Mouse (Mus musculus) hindlimb bud, embryonic 11.5 days (tissue): ENCODE measurements around the gene Mgat4a.

Source experiments
- DNase-seq: peaks from one replicate; pipeline ENCODE4 v3.0.0-alpha.2; 2012; ENCODE audit warnings: low read depth, low spot score; ENCODE audit errors: extremely low spot score

Mgat4a gene

DNA sequence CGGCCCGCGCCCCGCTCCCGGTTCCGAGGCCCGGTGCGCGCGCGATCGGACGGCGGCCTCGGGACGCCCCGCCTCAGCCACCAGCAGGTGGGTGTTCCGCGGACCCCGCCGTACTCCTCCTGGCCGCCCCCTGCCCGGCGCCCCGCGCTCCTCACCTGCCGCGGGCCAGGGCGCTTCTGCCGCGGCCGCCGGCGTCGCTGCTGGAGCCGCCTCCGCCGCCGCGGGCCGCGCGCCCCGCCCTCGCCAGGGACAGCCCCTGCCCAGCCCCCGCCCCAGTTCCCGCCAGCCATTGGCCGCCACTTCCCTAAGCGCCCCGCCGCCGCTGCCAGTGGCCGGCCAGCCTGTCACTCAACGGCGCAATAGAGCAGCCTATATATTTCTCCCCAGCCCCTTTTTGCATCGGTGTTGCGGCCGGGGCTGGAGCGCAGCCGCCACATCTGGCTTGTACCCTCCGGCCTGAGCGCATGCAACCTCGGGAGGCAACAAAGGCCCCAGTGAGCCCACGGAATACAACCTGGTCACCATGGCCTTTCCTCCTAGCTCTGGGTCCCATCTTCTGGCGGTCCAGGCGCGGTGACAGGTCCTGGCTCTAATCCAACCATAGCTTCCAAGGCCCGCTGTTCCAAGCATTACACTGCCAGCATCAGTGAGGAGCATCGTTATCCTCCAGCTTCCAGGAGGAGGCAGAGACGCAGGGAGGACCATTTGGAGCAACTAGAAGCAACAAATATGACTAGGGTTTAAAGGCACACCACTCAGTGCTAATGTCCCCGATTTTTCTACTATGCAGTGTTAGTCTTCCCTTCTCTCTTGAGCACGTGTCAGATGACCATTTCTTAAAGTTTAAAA, at the start of gene Mgat4a:
Mgat4a (minus strand) TSS at position 207 of the 849 bp plus-strand sequence.
- DNase-seq = peak; percentile 33

GRCm38 (mm10) chr1:37585809-37586480, 45.1 kb upstream of the Mgat4a start:
- no peak for DNase-seq

DNA sequence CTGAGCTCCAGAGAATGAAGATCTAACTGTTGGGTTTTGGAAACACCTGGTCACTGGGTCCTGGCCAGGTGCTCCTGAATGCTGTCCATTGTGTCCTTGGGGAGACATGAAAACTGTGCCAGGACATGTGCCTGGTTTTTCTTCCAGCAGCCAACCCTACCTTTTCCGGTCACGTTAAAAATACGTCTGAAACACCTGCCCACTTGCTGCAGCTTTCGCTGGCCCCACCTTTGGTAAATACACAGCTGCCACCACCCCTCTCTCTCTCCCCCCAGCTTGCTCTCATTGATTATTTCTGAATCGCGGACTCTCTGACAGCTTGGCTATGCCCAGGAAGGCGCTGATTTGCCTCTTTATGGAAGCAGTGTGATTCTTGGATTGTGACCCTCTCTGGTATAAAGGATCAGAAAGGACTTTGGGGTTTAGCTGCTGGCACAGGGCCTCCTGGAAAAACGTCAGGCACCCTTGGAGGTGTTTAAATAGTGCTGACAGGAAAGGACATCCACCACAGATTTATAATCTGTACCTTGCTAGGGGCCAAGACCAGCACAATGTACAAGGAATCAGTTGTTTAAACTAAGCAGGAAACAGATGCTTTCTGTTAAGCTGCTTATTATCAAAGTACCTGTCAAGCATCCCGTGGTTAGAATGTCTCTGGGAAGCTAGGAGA, 43.1 kb upstream of the Mgat4a start:
- no peak for DNase-seq

DNA sequence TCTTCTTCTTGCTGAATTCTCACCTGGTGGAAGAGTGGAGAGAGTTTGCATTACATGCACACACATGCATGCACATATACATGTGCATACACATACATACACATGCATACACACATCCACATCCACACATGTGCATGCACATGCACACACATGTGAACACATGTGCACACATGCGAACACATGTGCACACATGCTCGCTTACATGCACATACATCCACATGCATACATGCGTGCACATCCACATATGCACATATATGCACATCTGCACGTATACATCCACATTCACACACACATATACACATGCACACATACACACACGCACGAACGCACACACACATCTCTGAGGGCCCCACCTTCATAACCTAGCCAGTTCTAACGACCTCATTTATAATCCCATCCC, 42.4 kb upstream of the Mgat4a start:
- DNase-seq = no peak

- no peak for DNase-seq
Observed at GRCm38 (mm10) chr1:37579686-37580085, 38.9 kb upstream of the Mgat4a start.

DNA sequence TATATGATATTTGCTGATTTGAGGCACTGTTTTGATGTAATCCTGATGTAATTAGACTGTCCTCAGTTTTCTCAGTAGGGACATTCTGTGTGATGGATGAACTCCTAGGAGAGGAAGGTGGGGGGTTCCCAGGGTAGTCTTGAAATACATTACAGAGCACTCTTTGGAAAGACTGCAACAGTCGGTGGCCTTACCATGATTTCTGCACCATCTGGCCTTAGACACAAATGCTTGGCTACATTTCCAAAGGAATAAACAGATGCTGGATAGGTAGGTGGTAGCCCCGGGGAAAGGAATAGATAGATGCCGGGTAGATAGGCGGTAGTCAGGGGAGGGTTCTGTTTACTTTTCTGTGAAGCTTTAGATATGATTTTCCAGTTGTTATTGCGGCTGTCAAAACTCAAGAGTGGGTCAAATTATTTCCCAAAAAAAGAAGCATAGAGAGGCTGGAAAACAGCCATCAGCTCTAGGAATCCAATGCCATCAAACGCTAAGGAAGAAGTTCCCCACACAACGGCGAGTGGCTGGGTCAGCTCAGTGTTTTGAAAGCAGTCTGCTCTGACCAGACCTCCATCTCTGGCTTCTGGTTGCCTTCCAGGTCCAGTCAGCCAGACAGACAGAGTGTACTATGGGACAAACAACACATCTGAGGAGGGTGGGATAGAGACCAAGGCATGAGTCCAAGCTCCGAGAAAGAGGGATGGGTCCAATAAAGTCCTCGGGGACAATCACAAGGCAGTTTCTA, 31.9 kb upstream of the Mgat4a start:
- DNase-seq = no peak

- DNase-seq = no peak
Observed at GRCm38 (mm10) chr1:37568379-37568778, 27.6 kb upstream of the Mgat4a start.

DNA sequence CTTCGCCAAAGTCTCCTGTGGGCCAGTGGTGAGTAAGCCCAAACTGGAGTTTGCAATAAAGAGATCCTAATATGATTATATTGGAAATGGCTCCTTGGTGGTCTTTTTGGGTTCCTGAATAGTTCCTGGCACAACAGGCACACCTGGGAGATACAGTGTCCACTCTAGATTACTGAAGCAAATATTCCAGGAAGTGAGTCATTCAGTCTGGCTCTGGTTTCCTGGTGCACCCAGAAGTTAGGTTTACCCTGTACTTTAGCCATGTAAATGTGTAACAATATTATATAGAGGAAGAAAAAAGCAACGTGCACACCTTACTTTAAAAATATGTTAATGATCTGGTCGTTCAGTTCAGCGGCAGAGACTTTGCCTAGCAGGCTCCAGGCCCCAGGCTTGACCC, 25.9 kb upstream of the Mgat4a start:
- no peak for DNase-seq

DNA sequence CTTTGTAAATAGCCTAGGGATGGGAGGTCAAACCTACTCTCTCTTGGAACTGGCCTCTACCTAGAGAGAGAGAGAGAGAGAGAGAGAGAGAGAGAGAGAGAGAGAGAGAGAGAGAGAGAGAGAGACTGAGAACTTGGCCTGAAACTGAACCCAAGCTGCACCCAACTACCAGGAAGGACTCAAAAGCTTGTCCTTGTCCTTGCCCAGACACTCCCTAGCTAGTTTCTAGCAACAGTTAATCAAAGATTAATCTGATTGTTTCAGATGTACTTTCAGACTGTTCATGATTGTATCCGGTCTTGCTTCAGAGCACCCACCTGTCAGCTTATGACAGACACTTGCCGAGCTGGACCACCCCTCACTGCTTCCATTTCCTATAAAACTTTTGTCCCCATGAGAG, 25.5 kb upstream of the Mgat4a start:
- no peak for DNase-seq

- DNase-seq = no peak
Observed at GRCm38 (mm10) chr1:37565396-37565795, 24.6 kb upstream of the Mgat4a start.

DNA sequence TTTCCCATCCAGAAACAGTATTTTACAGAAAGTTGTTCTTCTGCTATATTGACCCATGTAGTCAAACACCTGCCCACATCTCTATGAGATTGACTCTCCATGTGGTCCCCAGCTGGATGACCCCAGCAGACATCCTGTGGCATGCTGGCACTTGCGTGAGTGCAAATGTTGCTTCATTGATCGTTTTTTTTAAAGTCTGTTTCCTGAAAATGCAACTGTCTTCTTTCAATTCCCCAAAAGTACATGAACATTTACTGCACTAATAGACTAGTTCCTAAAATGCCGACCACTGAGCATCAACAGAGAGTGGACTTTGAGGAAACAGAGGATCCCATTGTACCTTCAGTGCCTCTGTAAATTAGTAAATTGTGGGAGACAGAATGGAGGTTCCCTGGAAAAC, 21.1 kb upstream of the Mgat4a start:
- DNase-seq = no peak

DNA sequence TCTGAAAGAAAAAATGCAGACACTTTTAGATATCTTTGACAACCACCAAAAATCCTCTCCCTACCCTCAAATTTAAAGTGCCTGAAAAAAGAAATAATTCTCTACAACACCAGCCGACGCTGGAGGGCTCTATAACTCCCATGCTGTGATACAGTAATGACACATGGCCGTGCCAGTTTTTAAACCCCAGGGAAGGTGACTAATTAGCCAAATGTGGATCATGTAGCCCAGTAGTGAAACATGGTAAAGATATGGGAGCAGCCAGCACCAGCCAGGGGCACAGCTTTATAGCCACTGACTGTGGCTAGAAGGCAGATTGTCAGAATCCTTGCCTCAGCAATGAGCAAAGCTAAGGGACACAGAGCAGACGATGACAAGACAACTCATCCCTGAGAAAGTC, 19.5 kb upstream of the Mgat4a start:
- DNase-seq = no peak

- no peak for DNase-seq
Observed at GRCm38 (mm10) chr1:37551986-37552385, 11.2 kb upstream of the Mgat4a start.

- DNase-seq = no peak
Observed at GRCm38 (mm10) chr1:37549501-37549900, 8.7 kb upstream of the Mgat4a start.

- no peak for DNase-seq
Observed at GRCm38 (mm10) chr1:37546398-37547051, 5.7 kb upstream of the Mgat4a start.

- DNase-seq = no peak
Observed at GRCm38 (mm10) chr1:37544251-37544650, 3.4 kb upstream of the Mgat4a start.

- DNase-seq = no peak
Observed at GRCm38 (mm10) chr1:37543057-37543456, 2.2 kb upstream of the Mgat4a start.

DNA sequence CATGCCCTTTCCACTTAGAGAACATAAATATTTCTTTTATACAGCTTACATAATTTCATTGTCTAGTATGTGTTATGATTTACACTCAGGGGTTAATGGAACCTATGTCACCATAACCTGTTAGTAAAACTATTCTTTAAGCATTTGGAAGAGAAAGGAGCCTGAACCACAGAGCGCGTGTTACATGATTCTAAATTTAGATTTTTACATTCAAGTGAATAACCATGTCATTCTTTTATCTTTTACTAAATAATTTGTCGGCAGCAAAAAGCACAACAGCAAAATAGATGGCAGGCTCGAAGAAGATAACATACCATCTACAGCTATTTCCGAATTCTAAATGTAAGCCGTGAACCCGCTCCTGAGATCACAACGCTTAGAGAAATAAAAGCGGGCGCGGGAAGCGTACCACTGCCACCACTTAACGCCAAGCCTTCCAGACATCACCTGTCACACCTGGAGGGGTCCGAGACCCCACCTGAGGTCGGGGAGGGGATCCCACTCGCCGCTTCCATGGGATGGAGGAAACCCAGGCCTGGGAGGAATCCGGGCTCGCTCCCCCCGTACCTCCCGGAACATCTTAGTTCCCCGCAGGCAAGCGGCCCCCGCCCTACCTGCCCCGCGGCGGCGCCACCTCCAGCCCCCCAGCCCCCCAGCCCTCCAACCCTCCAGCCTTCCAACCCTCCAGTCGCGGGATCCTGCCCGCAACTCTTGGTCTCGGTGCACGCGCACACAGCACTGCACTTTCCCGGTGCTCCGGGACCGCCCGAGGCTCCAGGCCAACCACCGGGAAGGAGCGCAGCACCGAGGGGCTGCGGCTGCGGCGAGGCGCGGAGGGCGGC, 627 bp downstream of the Mgat4a start:
- DNase-seq = no peak

DNA sequence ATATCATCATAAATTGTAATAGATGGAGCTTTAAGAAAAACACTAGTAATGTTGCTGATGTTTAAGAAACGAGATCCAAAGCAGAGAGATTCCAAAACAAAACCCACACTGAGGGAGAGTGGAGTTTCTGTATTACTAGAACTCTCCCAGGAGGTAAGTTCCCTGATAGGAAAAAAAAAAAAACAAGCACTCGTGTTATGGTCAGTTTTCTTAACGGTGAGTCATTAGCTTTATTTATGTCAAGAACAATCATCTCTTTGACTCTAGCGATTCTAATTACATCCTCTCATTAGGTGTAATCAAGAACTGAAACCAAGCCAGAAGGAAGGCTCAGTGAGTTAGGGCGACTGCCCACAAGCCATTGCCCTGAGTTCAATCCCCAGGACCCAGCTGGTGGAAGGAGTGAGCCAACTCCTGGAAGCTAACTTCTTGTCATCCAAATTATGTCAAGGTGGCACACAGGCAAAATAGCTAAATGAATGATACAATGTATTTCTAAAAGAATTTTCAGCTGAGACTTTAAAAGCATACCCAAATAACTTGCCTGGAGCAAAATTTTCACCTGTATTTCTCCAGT, 6.2 kb downstream of the Mgat4a start:
- no peak for DNase-seq
